Mouse (Mus musculus) c-Kit-positive CD71-negative TER-119-negative erythroid progenitor cells, embryonic 14.5 days (primary cell): Measurements from ENCODE around the gene Iffo2.

Source experiments
- DNase-seq: peaks from one replicate; pipeline ENCODE4 v3.0.0-alpha.2; 2013; ENCODE audit warnings: low read depth

Iffo2 gene

DNA sequence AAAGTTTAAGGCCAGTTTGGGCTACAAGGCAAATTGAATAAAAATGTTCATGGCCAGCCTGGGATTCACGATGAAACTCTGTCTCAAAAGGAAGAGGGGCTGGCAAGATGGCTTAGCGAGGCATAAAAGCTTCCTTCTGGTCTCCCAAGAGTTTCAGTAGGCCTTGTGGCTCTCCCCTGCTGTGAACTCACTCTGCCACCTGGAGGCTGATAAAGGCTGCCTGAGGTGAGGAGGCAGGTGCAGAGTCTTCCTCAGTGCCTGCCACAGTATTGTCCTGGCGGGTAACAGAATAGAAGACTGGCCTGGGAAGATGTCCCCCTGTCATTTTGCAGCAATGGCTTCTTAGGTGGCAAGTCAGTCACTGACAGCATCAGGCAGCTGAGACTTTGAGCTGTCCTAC lies 52.6 kb downstream of the Iffo2 start:
- no peak for DNase-seq

DNA sequence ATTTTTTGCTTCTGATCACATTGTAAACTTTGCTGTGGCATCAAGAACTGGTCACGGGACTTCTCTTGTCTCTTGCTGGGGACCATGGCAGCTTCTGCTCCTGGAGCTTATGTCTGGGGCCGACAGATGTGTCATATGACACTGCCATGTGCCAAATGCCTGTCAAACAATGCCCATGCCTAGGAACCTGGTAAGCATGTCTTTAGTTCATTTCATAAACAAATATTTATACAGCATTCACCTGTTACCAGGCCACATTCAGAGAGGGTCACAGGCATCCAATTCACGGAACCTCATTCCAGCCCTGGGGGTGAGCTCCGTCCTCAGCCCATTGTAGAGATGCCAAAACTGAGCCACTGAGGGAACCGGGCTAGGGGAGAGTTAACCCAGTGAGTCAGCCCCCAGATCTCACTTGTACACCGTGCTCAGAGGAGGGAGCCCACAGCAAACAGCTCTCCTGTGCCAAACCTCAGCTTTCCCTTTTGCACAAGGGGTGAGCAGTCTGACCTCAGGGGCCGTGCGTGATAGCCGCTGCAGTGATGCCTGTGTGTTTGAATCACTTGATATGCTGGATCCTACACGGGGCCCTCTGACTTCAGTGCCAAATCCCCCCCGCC lies 53.4 kb downstream of the Iffo2 start:
- no peak for DNase-seq

DNA sequence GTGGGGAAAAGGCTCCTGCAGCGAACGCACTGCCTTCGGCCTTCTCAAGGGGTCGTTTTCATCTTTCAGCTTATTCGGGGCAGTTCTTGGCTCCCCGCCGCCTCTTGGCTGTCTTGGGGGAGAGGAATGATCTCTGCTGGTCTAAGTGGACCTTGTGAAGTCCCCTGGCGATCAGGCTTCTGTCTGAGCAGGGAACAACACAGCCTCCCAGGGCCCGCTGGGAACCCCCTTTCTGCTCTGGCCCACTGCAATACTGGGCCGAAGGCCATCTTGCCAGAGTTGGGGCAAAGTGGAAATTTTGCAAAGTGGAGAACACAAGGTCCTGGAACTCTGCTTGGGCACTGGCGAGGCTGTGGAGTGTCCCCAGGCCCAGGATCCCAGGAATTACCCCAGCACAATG lies 54.4 kb downstream of the Iffo2 start:
- no peak for DNase-seq

DNA sequence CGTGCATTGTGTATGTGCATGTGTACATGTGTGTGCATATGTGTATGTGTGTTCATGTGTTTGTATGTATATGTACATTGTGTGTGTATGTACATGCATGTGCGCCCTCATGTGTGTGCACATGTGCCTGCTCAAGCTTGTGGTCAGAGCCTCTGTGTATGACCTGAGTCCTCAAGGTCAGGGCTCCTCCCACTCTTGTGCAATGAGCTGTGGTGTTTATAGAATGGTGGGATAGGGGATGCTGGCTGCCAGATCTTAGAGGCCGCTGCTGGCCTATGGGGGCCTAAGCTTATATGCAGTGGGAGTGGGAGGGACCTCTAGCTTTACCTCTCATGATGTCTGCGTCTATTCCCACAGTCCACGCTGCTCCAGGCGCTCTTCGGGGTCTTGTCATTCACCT lies 55.4 kb downstream of the Iffo2 start:
- DNase-seq: no peak

DNA sequence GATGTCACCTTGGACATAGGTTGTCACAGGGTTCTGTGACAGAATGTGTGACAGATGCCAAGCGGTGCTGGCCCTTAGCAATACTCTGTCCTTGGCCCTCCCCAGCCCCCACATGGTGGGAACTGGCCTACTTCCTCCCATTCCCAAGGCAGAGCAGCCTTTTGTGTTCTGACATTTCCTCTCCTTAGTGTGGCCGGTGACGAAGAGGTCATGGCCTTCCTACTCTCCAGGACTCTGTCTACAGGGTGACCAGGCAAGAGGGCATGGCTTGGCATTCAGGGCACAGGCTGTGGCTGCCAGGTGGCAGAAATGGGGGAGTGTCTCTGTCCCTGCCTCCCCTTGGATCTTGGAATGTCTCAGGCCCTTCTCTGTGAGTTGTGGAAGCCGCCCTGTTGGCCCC lies 57.0 kb downstream of the Iffo2 start:
- no peak for DNase-seq

DNA sequence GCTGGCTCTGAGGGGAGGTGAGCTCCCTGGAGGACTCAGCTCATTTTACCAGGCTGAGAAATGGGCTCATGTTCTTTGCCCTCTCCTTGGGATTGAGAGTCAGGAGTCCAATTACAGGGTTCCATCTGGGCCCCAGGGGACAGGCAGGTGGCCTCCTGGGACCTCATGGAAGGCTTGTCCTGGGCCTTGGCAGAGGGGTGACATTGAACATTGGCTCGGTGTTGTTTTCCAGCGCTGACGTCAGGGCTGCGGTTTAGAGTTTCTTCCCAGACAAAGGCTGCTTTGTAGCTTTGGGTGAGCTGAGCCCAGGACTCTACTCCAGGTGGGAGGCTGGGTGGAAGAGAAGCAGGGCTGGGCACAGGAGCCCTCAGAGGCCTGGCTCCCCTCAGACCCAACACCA lies 57.4 kb downstream of the Iffo2 start:
- DNase-seq: no peak

DNA sequence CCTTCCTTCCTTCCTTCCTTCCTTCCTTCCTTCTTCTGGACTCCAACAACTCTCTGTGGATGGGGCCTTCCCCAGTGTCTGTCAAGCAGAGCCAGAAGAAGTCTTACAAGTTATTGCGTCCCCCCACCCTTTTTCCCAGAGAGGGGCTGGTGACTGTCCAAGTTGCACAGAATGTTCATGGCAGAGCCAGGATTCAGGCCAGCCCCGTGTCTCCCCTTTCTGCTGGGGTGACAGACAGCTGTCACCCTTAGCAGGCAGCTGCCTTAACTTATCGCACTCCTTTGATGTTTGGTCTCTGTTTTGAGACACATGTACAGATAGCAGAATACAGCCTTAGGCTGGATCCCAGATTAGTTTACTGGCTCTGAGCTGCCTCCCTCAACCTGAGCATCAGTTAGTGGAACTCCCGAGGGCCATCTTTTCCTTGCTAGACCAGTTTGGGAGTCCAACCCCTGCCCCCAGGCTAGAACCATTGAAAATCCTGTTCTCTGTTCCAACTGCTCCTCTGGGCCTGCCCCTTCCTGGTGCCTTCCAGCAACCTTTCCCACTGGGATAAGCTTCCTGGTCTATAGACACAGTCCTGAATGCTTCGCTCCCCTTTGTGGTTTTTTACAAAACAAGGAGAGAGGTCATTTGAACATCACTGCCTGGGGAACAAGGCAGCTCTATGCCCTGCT lies 59.1 kb downstream of the Iffo2 start:
- DNase-seq: no peak

DNA sequence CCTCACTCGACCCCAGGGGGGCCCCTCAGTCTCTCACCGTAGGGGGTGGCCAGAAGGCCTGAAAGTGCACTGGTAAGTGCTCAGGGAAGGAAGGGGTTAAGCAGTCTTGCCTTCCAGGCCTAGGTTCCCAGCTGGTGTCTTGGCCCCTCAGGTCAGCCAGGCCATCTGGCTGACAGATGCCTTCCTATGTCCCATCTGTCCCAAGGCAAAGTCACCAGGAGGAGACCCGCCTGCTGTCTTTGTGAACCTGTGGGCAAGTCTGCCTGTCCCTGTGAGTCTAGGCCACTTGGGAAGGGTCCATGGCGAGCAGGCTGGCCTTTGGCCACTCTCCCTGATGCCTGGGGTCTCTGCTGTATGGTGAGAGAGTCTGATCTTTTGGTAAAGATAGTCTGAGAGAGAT lies 60.1 kb downstream of the Iffo2 start:
- DNase-seq: no peak

DNA sequence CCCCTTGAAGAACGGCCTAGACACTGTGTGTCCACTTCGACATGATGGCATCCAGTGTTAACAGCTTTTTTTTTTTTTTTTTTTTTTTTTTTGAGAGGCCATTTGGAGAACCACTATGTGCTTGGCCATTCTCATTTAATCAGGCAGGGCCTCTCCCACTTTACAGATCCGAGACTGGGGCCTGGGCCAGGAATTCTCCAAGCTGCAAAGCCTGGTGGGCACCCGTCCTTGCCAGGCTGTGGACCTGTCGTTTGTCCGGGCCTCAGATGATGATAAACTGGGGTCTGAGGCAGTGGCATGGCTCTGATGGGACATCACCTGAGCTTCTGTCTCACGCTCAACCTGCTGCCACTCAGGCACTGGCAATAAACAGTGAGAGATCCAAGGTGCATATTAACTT lies 62.5 kb downstream of the Iffo2 start:
- no peak for DNase-seq

DNA sequence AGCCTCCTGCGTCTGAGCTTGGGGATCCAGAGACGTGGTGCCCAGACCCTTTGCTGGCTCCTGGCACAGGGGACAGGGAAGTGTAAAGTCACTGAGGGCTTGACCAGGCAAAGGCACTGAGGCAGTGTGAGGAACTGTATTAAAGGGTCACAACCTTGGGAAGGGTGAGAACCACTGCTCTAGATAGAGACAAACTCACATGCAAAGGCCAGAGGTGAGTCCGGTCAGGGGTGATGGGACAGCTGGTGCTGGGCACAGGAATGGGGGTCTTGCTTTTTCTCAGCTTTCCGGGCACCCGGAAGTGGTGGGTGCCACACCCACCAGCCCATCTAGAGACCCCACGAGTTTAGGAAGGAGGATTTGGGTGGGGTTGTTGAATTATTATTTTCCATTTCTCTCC lies 63.0 kb downstream of the Iffo2 start:
- DNase-seq: no peak

DNA sequence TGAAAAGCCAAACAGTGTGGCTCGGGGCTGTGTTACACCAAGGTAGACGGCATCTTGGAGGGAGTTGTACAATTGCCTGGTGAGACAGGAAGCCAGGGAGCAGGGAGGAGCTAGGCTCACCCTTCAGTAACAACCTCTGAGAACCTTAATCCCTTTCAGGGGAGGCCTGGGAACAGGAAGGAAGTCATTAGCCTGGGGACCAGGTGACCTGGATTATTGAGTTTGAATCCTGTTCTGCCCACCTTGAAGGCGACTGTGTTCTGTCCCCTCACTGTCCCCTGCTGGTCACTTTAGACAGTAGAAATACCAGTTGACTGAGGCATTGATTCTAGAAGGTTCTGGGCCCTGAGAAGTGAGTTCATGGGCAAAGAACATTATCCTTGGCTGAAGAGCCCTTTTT lies 63.7 kb downstream of the Iffo2 start:
- no peak for DNase-seq

DNA sequence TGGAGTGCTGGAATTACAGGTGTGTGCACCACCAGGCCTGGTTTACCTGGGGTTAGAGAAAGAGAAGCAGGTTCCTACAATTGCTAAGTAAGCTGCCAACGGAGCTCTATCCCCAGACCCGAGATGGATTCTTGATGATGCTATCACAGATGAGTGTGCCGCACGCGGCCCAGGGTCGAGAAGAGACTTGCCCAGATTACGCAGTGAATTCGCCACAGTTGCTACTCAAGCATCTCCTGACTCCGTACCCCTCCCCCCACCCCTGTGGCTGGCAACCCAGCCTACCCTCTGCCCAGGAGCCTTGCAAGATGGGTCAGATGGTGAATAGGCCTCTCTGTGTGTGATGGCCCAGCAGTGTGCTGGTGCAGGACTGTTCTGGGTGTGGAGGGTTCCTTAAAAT lies 66.4 kb downstream of the Iffo2 start:
- no peak for DNase-seq

DNA sequence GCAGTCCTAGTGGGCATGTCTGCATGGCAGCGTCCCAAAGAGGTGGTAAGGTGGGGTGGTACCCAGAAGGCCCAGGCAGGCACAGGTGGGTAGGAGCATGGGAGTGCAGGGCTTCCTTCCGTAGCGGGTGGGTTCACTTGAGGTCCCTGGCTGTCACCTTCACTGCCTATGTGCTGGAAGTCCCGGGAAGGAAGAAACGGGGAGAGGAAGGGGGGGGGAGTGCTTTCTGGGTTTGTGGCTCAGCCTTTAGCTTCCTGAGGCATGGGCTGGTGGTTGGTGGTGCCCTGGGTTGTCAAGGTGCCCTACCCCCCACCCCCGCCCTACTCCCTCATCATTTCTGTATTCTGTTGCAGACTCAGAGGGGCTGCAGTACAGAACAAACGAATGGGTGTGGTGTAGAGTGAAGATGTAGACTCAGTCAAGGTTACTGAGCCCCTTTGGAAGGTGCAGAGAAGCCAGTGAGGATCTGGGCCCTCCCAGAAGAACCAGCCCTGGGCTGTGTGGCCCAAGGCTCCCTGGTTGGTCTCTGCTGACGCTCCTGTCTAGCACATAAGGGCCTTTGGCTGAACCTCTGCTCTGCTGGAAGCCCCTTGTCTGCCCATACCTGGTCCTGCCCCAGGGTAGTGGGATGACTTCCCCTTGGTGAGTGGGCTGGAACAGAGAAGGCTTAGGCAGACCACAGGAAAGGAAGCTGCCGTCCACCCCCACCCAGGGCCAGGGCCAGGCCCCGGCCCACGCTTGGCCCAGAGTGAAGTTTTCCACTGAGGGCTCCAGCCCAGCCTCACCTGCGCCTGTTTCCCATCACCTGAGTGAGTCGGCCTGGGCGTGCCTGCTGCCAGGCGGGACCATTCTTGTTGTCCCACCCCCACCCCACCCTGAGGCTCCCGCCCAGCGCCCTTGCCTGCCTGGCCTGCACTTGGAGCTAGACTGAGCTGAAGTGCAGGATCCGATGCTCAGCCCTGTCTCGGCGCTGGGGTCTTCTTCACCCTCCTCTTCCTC lies 67.2 kb downstream of the Iffo2 start:
- DNase-seq: no peak

DNA sequence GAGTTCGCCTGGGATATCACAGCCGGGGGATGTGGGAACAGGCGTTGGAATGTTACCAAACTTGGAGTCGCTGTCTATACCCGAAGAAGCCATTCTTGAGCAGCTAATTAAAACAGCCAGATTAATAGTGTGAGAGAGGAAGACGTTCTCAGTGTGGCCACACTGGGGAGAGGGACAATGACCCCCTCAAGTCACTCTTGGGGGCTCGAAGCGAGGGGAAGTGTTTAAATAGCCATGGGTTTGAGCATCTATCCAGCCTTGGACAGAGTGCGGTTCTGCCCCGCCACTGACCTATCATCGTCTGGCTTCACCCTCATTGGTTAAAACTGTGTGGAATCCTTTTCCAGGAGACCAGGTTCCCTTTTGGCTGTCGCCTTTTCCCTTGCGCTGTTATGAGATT lies 68.0 kb downstream of the Iffo2 start:
- DNase-seq: no peak

DNA sequence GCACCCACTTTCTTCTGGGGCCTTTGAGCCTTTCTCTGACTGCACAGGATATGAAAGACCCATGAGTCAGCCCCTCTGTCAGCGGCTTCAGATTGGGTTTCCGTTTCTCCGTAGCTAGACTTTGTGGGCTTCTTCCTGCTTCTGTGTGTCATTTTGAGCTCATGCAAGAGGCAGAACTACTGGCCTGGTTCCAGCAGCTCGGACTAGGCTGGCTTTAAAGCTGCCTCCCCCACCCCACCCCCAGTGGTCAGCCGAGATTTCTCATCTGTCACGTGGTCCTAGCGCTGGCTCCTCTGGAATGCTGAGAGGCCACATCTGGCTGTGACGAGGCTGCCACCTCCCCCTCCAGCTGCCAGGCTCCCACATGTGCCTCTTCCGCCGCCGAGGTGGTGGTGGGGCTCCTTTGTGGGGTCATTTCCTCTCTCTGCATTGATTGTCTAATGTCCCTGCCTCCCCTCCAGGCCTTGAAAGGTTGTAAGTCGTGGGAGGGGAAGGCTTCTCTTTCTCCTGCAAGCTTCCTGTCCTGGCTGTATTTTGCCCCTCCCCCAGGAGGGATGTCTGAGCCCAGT lies 68.7 kb downstream of the Iffo2 start:
- peak; percentile 63 for DNase-seq

DNA sequence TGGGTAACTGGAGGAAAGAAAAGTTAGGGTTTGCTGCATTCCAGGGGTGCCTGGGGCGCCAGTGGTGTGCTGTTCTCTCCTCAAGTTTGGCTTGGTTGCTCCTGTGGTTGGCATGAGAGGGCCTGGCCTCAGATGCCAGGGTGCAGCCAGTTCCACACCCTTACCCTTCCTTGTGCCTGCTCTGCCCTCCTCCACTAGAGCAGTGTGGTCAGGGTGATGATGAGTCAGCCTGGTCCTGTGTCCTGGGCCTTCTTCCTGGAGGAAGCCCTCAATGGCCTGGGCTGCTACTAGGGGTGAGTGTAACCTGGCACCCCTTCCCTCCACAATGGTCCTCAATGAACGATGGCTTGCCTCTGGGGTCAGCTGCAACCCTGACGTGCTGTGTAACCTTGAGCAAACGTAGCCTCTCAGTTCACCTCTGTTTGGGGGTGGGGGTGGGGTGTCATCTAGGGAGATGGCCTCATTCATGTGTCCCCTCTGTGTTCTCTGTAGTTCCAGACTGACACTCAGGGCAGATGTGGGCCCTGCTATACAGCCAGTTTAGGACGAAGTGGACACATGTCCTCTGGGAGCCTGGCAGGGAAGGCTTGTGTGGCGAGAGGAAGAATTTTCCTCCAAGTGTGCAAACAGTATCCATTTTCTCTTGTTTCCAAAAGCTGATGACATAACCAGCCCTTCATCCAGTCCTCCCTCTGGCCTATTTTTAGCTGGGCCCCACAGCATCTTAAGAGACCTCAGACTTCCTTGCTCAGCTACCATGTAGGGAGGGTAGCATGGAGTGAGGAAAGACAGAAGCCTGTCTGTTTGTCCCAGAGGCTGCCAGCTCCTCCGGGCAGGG lies 71.4 kb downstream of the Iffo2 start:
- DNase-seq: no peak

DNA sequence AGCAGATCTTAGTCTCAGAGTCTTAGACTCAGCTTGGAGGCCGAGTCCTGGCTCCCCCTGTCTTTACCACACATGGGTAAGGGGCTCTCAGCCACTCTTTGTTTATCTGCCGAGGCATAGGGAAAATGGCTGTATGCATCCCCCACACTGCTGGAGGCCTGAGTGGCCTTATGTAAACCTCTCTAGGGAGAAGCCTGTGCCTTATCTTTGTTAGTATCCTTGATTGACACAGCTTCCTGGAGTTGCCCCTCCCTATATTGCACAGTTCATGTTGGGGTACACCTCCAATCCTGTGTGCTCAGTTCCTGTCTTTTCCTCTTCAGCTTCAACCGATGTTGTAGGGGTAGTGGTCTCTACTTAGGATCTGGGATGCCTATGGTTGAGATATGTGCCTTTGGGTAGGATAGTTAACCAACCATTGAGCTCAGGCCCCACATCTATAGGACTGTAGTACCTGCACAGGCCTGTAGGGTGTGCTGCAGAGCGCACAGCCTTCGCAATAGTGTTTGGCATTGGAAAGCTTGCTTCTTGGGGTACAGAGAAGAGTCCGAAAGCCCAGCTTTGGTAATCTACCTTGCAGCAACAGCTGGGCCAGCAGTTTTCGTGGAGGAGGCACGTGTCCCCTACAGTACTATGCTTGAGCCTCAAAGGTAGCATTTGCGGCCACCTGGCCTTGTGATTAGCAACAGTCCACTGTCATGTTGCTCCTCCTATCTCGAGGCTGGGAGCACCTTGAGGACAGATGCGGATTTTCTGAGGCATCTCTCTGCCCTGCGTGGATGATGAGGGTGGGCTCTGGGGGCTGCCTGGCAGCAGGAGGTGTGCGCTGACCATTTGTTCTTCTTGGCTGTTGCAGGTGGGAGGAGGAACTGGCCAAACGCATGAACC lies 72.3 kb downstream of the Iffo2 start, which contains the start of gene Gm21969:
TSS of gene Gm21969 (plus strand) at position 830 of the 888 bp plus-strand sequence.
- DNase-seq: peak; percentile 65

DNA sequence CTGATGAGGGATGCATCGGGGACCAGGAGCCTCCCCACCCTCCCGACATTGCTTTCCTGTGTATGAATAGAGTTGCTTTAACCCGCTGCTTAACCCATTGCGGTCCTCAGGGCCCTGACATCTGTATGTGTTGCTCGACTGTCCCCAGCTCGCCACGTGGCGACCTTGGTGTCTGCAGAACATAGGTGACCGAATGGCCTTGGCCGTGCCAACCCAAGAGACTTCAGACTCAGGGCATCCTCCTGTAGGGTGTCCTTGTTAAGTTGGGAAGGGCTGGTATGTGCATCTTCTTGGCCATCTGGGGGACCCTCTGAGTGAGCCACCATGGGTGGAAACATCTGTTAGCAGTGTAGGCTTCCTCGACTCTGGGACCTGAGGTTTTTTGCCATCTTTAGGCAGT lies 74.9 kb downstream of the Iffo2 start:
- DNase-seq: no peak

DNA sequence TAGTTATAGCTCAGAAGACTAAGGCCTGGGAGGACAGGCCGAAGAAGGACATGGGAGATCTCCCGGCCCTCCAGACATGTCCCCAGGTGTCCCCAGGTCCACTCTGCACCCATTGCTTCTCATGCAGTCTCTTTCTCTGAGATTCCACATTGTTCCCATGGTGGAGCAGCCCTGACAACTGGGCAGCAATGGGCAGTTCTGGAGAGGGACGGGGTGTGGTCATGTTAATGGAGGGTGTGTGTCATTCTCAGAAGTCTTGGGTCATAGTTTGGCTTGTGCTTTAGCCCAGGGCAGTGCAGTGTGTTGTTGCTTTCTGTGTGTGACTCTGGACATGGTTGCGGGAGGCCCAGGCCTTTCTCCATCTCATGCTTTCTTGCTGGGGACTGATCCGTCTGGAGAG lies 76.4 kb downstream of the Iffo2 start:
- no peak for DNase-seq

DNA sequence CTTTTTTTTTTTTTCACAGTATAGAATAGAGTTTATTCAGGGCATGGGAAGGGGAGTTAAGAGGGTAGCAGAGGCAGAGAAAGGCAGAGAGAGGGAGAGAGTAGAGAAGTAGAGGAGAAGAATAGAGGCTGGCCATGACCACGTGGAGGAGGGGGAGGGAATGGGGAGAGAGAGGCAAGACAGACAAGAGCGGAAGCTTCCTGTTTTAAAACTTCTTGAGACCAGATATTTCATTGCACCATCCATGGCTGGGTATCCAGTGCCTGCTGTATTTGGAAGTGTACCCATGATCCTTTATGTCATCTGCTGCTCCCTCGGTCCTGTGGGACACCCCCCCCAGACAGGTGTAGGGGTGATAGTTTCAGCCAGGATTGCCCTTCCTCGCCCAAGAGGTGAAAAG lies 78.6 kb downstream of the Iffo2 start:
- DNase-seq: no peak

DNA sequence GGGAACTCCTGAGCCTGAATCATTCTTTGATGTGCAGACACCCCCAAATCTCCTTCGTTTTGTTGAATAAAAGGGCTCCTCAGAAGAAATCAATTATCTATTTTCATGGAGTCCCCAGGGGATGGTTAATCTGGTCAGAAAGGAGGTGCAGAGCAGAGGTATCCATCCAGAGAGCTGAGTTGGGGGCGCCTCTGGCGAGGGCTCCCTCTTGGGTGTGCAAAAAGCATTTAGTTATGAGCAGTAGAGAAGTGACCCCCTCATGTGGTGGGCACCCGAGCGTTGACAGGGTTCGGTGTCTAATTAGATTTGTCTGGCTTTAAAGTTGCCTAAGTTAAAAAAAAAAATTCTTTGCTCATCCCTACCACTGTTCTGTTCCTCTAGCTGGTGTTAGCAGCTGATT lies 80.6 kb downstream of the Iffo2 start:
- no peak for DNase-seq
